Mouse (Mus musculus) left cerebral cortex, adult 11 months (tissue): ENCODE results near the gene Plekha7.

ENCODE experiments used
- DNase-seq: peaks from one replicate; pipeline ENCODE4 v3.0.0; 2022; ENCODE audit warnings: low spot score

Plekha7 gene

GRCm38 (mm10) chr7:116222288-116223009 lies 85.7 kb downstream of the Plekha7 start:
- DNase-seq: no peak

- DNase-seq: no peak
These were observed 86.3 kb downstream of the Plekha7 start for GRCm38 (mm10) chr7:116221883-116222282.

- no peak for DNase-seq
These were observed 88.0 kb downstream of the Plekha7 start for GRCm38 (mm10) chr7:116220103-116220707.

- DNase-seq: no peak
These were observed 90.4 kb downstream of the Plekha7 start for GRCm38 (mm10) chr7:116217747-116218146.

GRCm38 (mm10) chr7:116211904-116212303 lies 96.3 kb downstream of the Plekha7 start:
- DNase-seq: no peak

GRCm38 (mm10) chr7:116209926-116210631 lies 98.1 kb downstream of the Plekha7 start:
- no peak for DNase-seq

- no peak for DNase-seq
These were observed 99.3 kb downstream of the Plekha7 start for GRCm38 (mm10) chr7:116208880-116209279.

- no peak for DNase-seq
These were observed 101.2 kb downstream of the Plekha7 start for GRCm38 (mm10) chr7:116206806-116207571.

- no peak for DNase-seq
These were observed 102.7 kb downstream of the Plekha7 start for GRCm38 (mm10) chr7:116205451-116205850.

- DNase-seq: no peak
These were observed 106.0 kb downstream of the Plekha7 start for GRCm38 (mm10) chr7:116202033-116202681.

GRCm38 (mm10) chr7:116200951-116201351 lies 107.2 kb downstream of the Plekha7 start:
- DNase-seq: no peak

GRCm38 (mm10) chr7:116200544-116200943 lies 107.6 kb downstream of the Plekha7 start:
- DNase-seq: no peak

GRCm38 (mm10) chr7:116198902-116199301 lies 109.3 kb downstream of the Plekha7 start:
- no peak for DNase-seq

- no peak for DNase-seq
These were observed 109.8 kb downstream of the Plekha7 start for GRCm38 (mm10) chr7:116198407-116198806.

- no peak for DNase-seq
These were observed 111.0 kb downstream of the Plekha7 start for GRCm38 (mm10) chr7:116196974-116197679.

- no peak for DNase-seq
These were observed 113.2 kb downstream of the Plekha7 start for GRCm38 (mm10) chr7:116194996-116195395.

GRCm38 (mm10) chr7:116192966-116193365 lies 115.2 kb downstream of the Plekha7 start:
- DNase-seq: no peak

- DNase-seq: no peak
These were observed 116.0 kb downstream of the Plekha7 start for GRCm38 (mm10) chr7:116192096-116192595.

- DNase-seq: no peak
These were observed 117.0 kb downstream of the Plekha7 start for GRCm38 (mm10) chr7:116191138-116191537.

- no peak for DNase-seq
These were observed 118.5 kb downstream of the Plekha7 start for GRCm38 (mm10) chr7:116189708-116190107.

GRCm38 (mm10) chr7:116188391-116188790 lies 119.8 kb downstream of the Plekha7 start:
- DNase-seq: no peak
